Mouse (Mus musculus): ENCODE results near the gene Rps29. TPM values are rescaled to one million over a fixed set of nuclear protein-coding genes. Genes with fewer than 3 reads are reported as not detected.
A peak's percentile ranks its signal among the peaks of the same experiment; 100 is the strongest.

Gene Rps29
- polyA plus RNA-seq, 1 experiment, result 6,498 TPM

- H3ac ChIP-seq (ENCODE audit: control insufficient read depth, insufficient read length), result no peak overlapping the region
- TF ChIP-seq E2F4 (IDR thresholded peaks at IDR 0.05; ENCODE audit: insufficient read depth) (no peak), POLR2AphosphoS2 (IDR thresholded peaks at IDR 0.05; ENCODE audit: insufficient read length, low read depth) (peak; percentile 54)
- no peak overlapping the region for H3K4me3 ChIP-seq
- peaks cover 6% of the 10 kb centered on the region for H3K36me3 ChIP-seq (ENCODE audit: control insufficient read depth, insufficient read depth)
- H3K4me2 ChIP-seq (ENCODE audit: low read depth), result no peak overlapping the region
- H3K27me3 ChIP-seq (ENCODE audit: control insufficient read depth, insufficient read depth, insufficient read length), result no peaks in the 10 kb centered on the region
- peaks cover 41% of the 10 kb centered on the region for H3K79me2 ChIP-seq (ENCODE audit: control insufficient read depth, insufficient read depth)
Observed at GRCm38 (mm10) chr12:69181800-69182199, 22.8 kb upstream of the Rps29 start.

DNA sequence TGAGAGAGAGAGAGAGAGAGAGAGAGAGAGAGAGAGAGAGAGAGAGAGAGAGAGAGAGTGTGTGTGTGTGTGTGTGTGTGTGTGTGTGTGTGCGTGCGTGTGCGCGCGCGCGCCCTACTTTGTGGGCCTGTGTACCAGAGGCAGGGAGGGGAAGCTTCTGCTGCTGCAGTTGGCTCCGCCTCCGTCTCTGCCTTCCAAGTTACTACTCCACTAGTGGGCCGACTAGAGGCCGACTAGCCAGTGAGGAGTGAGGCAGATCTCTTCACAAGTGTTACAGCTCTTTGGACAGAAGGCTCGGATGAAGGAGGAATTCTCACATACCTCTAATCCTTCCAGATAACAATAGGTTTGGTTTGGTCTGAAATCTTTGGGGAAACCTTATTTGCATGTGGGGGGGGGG is 20.4 kb upstream of the Rps29 start:
- no peak overlapping the region for H3K4me3 ChIP-seq
- H3K4me2 ChIP-seq (ENCODE audit: low read depth), result no peak overlapping the region
- no peak overlapping the region for H3ac ChIP-seq (ENCODE audit: control insufficient read depth, insufficient read length)
- peaks cover 6% of the 10 kb centered on the region for H3K36me3 ChIP-seq (ENCODE audit: control insufficient read depth, insufficient read depth)
- no peaks in the 10 kb centered on the region for H3K27me3 ChIP-seq (ENCODE audit: control insufficient read depth, insufficient read depth, insufficient read length)
- peaks cover 17% of the 10 kb centered on the region for H3K79me2 ChIP-seq (ENCODE audit: control insufficient read depth, insufficient read depth)
- TF ChIP-seq SRF (IDR thresholded peaks at IDR 0.05; ENCODE audit: control insufficient read depth, insufficient read length, low read depth), result no peak
- no peak for TF ChIP-seq POLR2AphosphoS2 (IDR thresholded peaks at IDR 0.05; ENCODE audit: insufficient read length, low read depth)
- no peak for TF ChIP-seq MYOG (IDR thresholded peaks at IDR 0.05; ENCODE audit: control insufficient read depth in 1 of 3, insufficient read depth in 1 of 3, insufficient read length in 2 of 3, low read depth in 2 of 3)
- TF ChIP-seq E2F4 (IDR thresholded peaks at IDR 0.05; ENCODE audit: insufficient read depth), result no peak

- Histone ChIP-seq H3ac (ENCODE audit: control insufficient read depth, insufficient read length) (no peak overlapping the region), H3K4me2 (ENCODE audit: low read depth) (no peak overlapping the region), H3K27me3 (ENCODE audit: control insufficient read depth, insufficient read depth, insufficient read length) (no peaks in the 10 kb centered on the region), H3K4me3 (no peak overlapping the region), H3K36me3 (ENCODE audit: control insufficient read depth, insufficient read depth) (peaks cover 5% of the 10 kb centered on the region), H3K79me2 (ENCODE audit: control insufficient read depth, insufficient read depth) (peaks cover 4% of the 10 kb centered on the region)
- TF ChIP-seq MYOD1 (IDR thresholded peaks at IDR 0.05; ENCODE audit: control insufficient read depth in 1 of 3, insufficient read length in 2 of 3, low read depth in 2 of 3) (no peak), POLR2A (IDR thresholded peaks at IDR 0.05; ENCODE audit: insufficient read length, low read depth) (no peak), POLR2AphosphoS2 (IDR thresholded peaks at IDR 0.05; ENCODE audit: insufficient read length, low read depth) (no peak), SRF (IDR thresholded peaks at IDR 0.05; ENCODE audit: control insufficient read depth, insufficient read length, low read depth) (no peak), USF1 (IDR thresholded peaks at IDR 0.05; ENCODE audit: low read depth) (no peak), E2F4 (IDR thresholded peaks at IDR 0.05; ENCODE audit: insufficient read depth) (no peak), TCF3 (IDR thresholded peaks at IDR 0.05; ENCODE audit: insufficient read length, low read depth) (no peak)
Observed at GRCm38 (mm10) chr12:69177526-69177925, 18.5 kb upstream of the Rps29 start.

DNA sequence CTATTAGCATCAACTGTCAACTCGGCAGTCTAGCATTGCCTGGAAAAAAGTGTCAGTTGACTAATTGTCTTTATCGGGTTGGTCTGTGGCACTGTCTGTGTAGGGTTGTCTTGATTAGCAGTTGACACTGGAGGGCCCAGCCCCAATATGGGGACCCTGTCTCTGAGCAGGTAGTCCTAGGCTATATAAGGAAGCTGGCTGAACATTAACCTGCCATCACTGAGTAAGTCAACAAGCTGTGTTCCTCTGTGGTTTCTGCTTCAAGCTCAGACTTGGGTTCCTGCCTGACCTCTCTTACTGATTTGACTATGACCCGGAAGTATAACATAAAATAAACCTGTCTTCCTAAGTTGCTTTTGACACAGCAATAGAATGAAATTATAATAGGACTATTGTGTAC is 17.0 kb upstream of the Rps29 start:
- TF ChIP-seq MYOD1 (IDR thresholded peaks at IDR 0.05; ENCODE audit: control insufficient read depth in 1 of 3, insufficient read length in 2 of 3, low read depth in 2 of 3), result no peak
- no peak for TF ChIP-seq MAX (IDR thresholded peaks at IDR 0.05; ENCODE audit: low read depth)
- TF ChIP-seq E2F4 (IDR thresholded peaks at IDR 0.05; ENCODE audit: insufficient read depth), result no peak
- TF ChIP-seq SRF (IDR thresholded peaks at IDR 0.05; ENCODE audit: control insufficient read depth, insufficient read length, low read depth), result no peak
- no peak for TF ChIP-seq CEBPB (IDR thresholded peaks at IDR 0.05; ENCODE audit: insufficient read depth, poor library complexity, severe bottlenecking)
- no peak for TF ChIP-seq REST (IDR thresholded peaks at IDR 0.05; ENCODE audit: insufficient read depth, insufficient read length)
- no peak for TF ChIP-seq POLR2A (IDR thresholded peaks at IDR 0.05; ENCODE audit: insufficient read length, low read depth)
- no peak for TF ChIP-seq MYOG (IDR thresholded peaks at IDR 0.05; ENCODE audit: control insufficient read depth in 1 of 3, insufficient read depth in 1 of 3, insufficient read length in 2 of 3, low read depth in 2 of 3)
- no peak for TF ChIP-seq POLR2AphosphoS2 (IDR thresholded peaks at IDR 0.05; ENCODE audit: insufficient read length, low read depth)
- TF ChIP-seq USF1 (IDR thresholded peaks at IDR 0.05; ENCODE audit: low read depth), result no peak
- no peak for TF ChIP-seq TCF12 (IDR thresholded peaks at IDR 0.05; ENCODE audit: insufficient read depth, poor library complexity, severe bottlenecking)
- no peak for TF ChIP-seq TCF3 (IDR thresholded peaks at IDR 0.05; ENCODE audit: insufficient read length, low read depth)
- Histone ChIP-seq H3K36me3 (ENCODE audit: control insufficient read depth, insufficient read depth) (no peaks in the 10 kb centered on the region), H3K27me3 (ENCODE audit: control insufficient read depth, insufficient read depth, insufficient read length) (no peaks in the 10 kb centered on the region), H3K4me3 (no peak overlapping the region), H3ac (ENCODE audit: control insufficient read depth, insufficient read length) (no peak overlapping the region), H3K79me2 (ENCODE audit: control insufficient read depth, insufficient read depth) (no peaks in the 10 kb centered on the region), H3K4me2 (ENCODE audit: low read depth) (no peak overlapping the region)

- no peak overlapping the region for H3K4me2 ChIP-seq (ENCODE audit: low read depth)
- no peaks in the 10 kb centered on the region for H3K27me3 ChIP-seq (ENCODE audit: control insufficient read depth, insufficient read depth, insufficient read length)
- no peak overlapping the region for H3K4me3 ChIP-seq
- H3ac ChIP-seq (ENCODE audit: control insufficient read depth, insufficient read length), result no peak overlapping the region
- TF ChIP-seq SRF (IDR thresholded peaks at IDR 0.05; ENCODE audit: control insufficient read depth, insufficient read length, low read depth) (no peak), MYOD1 (IDR thresholded peaks at IDR 0.05; ENCODE audit: control insufficient read depth in 1 of 3, insufficient read length in 2 of 3, low read depth in 2 of 3) (no peak), E2F4 (IDR thresholded peaks at IDR 0.05; ENCODE audit: insufficient read depth) (no peak)
- H3K36me3 ChIP-seq (ENCODE audit: control insufficient read depth, insufficient read depth), result no peaks in the 10 kb centered on the region
- H3K79me2 ChIP-seq (ENCODE audit: control insufficient read depth, insufficient read depth), result peaks cover 5% of the 10 kb centered on the region
Observed at GRCm38 (mm10) chr12:69171307-69171706, 12.3 kb upstream of the Rps29 start.

All from myocyte (in vitro differentiated cells).